Mouse (Mus musculus): Measurements from ENCODE around the gene Fgfr4. TPM values are rescaled to one million over a fixed set of nuclear protein-coding genes. Genes with fewer than 3 reads are reported as not detected.

Fgfr4 gene
- polyA plus RNA-seq, 1 experiment: 0.10 TPM

DNA sequence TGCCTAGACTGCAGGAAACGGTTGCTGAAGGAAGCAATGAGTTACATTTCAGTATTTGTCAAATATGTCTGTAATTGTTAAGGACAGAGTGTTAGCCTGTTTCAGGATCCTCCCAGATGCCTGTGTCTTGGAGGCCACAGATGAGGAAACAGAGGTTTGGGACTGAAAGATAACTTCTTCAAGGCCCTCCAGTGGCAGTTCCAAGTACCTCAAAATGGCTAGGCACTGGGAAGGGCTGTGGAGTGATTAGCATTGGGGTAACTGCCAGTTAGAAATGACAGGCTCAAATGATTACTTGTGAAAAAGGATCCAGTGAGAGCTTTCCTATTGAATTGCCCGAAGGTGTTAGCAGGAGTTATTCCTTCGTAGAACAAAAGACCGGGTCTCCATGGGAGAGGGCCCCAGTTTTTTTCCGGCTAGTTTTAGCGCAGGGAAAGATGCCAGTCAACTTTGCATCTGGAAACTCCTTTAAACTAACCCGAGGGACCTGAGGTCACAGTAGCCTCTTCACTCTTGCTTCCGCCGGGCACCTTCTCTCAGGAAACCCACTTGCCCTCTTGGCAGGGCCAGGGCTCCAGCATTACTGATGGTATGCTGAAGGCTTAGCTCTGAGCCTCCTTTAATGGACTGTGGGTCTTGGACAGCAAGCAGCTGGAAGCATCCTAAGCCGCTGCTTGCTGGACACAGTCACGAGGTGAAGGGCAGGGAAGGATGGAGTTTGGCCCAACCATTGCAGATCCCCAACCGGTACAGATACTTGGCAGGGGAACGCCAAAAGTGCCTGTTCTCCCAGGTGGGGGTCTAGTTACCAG is 56.6 kb downstream of the Fgfr4 start:
- TF ChIP-seq CTCF (IDR thresholded peaks at IDR 0.05; ENCODE audit: extremely low read depth, insufficient read depth, low read length): no peak; the same call in 1 of the 2 replicates
- TF ChIP-seq POLR2A (IDR thresholded peaks at IDR 0.05; ENCODE audit: extremely low read depth, insufficient read depth, low read length): no peak
- no peak overlapping the region for H3K27ac ChIP-seq (ENCODE audit: insufficient read depth, low read length)
- no peak overlapping the region for H3K4me3 ChIP-seq (ENCODE audit: insufficient read depth, low read length)
- peaks cover 3% of the 10 kb centered on the region for H3K4me1 ChIP-seq (ENCODE audit: control insufficient read depth, insufficient read depth, low read length)

DNA sequence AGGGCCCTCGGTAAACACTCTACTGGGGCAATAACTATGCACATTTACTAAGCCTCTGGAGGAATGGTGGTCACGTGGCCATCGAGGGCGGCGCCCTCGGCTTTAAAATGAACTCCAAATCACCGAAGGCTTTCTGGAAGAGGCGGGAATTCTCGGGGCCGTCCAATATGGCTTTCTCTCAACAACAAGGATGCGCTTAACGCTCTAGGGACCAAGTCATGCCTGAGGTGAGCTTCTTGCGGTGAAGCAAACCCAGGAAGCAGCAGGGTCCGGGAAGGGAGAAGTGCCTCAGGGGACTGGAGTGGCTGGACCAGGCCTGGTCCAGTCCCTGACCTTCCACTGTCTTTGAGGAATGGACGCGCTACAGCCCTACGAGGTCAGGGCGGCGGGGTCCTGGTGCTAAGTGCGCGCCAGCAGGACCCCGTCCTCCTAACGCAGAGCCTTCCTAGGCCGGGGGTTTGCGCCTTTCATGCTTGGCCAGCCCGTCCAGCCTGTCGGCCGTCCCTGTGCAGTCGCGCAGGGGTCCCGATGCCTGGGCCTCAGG is 57.3 kb downstream of the Fgfr4 start, which contains the start of gene Nsd1:
Nsd1 (plus strand) TSS at position 134 of the 544 bp plus-strand sequence.
- TF ChIP-seq POLR2A (IDR thresholded peaks at IDR 0.05; ENCODE audit: extremely low read depth, insufficient read depth, low read length): no peak
- TF ChIP-seq CTCF (IDR thresholded peaks at IDR 0.05; ENCODE audit: extremely low read depth, insufficient read depth, low read length): no peak
- Histone ChIP-seq H3K4me1 (ENCODE audit: control insufficient read depth, insufficient read depth, low read length) (peaks cover 6% of the 10 kb centered on the region), H3K4me3 (ENCODE audit: insufficient read depth, low read length) (peak within 1 kb of the TSS; percentile 68), H3K27ac (ENCODE audit: insufficient read depth, low read length) (peak within 1 kb of the TSS; percentile 94)

DNA sequence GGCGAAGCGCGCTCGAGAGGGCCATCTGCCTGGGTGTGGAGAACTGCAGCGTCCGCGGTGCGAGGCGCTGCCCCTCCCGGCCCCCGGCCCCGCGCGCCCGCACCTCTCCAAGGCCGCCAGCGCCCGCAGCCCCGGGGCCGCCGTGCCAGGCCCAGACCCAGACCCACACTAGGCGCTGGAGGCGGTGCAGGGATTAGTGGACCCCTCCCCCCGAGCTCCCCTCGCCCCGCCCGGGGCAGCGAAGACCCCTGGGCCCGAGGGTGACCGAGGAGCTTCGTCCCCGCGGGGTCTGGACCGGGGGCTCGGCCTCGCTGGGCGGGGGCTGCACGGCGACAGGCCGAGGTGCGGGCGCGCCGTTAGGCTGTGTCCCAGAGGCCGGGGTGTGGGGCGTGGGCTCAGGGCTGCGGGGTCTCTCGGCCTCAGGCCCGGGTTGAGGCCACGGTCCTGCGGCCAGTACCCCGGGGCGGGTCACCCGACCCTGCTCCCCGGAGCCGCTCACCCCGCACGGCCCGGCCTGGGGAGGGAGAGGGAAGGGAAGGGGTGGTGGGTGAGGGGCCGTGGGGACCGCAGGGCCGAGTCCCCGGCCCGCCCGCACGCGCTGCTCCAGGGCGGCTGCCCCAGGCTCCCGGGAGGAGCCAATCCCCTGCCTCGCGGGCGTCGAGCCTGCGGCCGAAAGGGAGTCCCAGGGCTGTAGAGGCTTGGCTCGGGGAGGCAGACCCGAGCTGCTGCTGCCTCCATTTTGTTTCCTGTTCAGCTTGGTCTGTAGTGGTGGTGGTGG is 57.9 kb downstream of the Fgfr4 start:
- H3K4me1 ChIP-seq (ENCODE audit: control insufficient read depth, insufficient read depth, low read length): peaks cover 8% of the 10 kb centered on the region

GRCm38 (mm10) chr13:55210971-55211220 is 58.5 kb downstream of the Fgfr4 start:
- Histone ChIP-seq H3K4me1 (ENCODE audit: control insufficient read depth, insufficient read depth, low read length) (peaks cover 10% of the 10 kb centered on the region), H3K27ac (ENCODE audit: insufficient read depth, low read length) (peak overlapping the region; percentile 94), H3K4me3 (ENCODE audit: insufficient read depth, low read length) (peak overlapping the region; percentile 68)
- TF ChIP-seq CTCF (IDR thresholded peaks at IDR 0.05; ENCODE audit: extremely low read depth, insufficient read depth, low read length) (no peak), POLR2A (IDR thresholded peaks at IDR 0.05; ENCODE audit: extremely low read depth, insufficient read depth, low read length) (no peak)

More for the DNA sequence above, 57.9 kb downstream of the Fgfr4 start:
- H3K4me3 ChIP-seq (ENCODE audit: insufficient read depth, low read length): peak overlapping the region; percentile 68
- 0 out of 2 replicates have a peak, but pooled peaks have one; percentile 5 for TF ChIP-seq POLR2A (IDR thresholded peaks at IDR 0.05; ENCODE audit: extremely low read depth, insufficient read depth, low read length)
- no peak for TF ChIP-seq CTCF (IDR thresholded peaks at IDR 0.05; ENCODE audit: extremely low read depth, insufficient read depth, low read length)
- H3K27ac ChIP-seq (ENCODE audit: insufficient read depth, low read length): peak overlapping the region; percentile 94

DNA sequence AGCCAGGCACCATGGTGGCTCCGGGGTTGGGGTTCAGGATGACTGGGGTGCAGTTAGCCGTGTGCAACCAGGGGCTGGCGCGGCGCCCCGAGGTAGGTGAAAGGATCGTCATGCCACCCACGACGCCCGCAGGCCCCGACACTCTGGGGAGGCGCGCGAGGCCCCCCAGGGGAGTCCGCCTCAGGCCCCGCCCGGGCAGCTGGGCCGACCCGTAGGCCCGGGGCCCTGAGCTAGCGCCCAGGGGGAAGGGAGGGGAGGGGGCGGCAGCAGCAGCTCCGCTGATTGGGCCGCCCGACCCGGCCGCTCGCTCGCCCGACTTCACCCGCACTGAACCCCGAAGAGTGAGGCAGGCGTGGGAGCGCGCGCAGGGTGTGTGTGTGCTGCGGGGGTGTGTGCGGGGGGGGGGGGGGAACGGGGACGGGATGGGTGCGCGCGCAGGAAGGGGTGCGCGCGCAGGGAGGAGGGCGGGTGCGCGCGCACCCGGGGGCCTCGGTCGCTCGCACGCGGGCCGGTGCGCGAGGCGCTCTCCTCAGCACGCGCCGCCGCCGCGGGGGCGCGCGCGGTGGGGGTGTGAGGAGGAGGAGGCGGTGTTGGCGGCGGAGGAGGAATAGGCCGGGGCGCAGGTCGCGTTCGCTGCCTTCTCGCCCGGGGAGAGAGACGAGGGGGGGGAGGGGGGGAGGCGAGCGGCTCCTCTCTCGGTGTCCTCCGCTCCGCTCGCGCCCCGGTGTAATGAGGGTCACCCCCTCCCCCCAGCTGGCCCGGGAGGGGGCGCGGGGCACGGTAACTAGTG is 59.0 kb downstream of the Fgfr4 start:
- H3K4me3 ChIP-seq (ENCODE audit: insufficient read depth, low read length): peak overlapping the region; percentile 68
- peak overlapping the region; percentile 94 for H3K27ac ChIP-seq (ENCODE audit: insufficient read depth, low read length)
- TF ChIP-seq POLR2A (IDR thresholded peaks at IDR 0.05; ENCODE audit: extremely low read depth, insufficient read depth, low read length) (0 out of 2 replicates have a peak, but pooled peaks have one; percentile 9), CTCF (IDR thresholded peaks at IDR 0.05; ENCODE audit: extremely low read depth, insufficient read depth, low read length) (no peak)
- peaks cover 13% of the 10 kb centered on the region for H3K4me1 ChIP-seq (ENCODE audit: control insufficient read depth, insufficient read depth, low read length)

- TF ChIP-seq CTCF (IDR thresholded peaks at IDR 0.05; ENCODE audit: extremely low read depth, insufficient read depth, low read length) (no peak), POLR2A (IDR thresholded peaks at IDR 0.05; ENCODE audit: extremely low read depth, insufficient read depth, low read length) (no peak)
- peaks cover 13% of the 10 kb centered on the region for H3K4me1 ChIP-seq (ENCODE audit: control insufficient read depth, insufficient read depth, low read length)
- H3K27ac ChIP-seq (ENCODE audit: insufficient read depth, low read length): peak overlapping the region; percentile 80
- H3K4me3 ChIP-seq (ENCODE audit: insufficient read depth, low read length): peak overlapping the region; percentile 68
Measured at GRCm38 (mm10) chr13:55212011-55212360, 59.5 kb downstream of the Fgfr4 start.

- peaks cover 13% of the 10 kb centered on the region for H3K4me1 ChIP-seq (ENCODE audit: control insufficient read depth, insufficient read depth, low read length)
- peak overlapping the region; percentile 68 for H3K4me3 ChIP-seq (ENCODE audit: insufficient read depth, low read length)
- TF ChIP-seq POLR2A (IDR thresholded peaks at IDR 0.05; ENCODE audit: extremely low read depth, insufficient read depth, low read length): no peak
- no peak for TF ChIP-seq CTCF (IDR thresholded peaks at IDR 0.05; ENCODE audit: extremely low read depth, insufficient read depth, low read length)
- H3K27ac ChIP-seq (ENCODE audit: insufficient read depth, low read length): peak overlapping the region; percentile 80
Measured at GRCm38 (mm10) chr13:55212361-55213137, 60.1 kb downstream of the Fgfr4 start.

DNA sequence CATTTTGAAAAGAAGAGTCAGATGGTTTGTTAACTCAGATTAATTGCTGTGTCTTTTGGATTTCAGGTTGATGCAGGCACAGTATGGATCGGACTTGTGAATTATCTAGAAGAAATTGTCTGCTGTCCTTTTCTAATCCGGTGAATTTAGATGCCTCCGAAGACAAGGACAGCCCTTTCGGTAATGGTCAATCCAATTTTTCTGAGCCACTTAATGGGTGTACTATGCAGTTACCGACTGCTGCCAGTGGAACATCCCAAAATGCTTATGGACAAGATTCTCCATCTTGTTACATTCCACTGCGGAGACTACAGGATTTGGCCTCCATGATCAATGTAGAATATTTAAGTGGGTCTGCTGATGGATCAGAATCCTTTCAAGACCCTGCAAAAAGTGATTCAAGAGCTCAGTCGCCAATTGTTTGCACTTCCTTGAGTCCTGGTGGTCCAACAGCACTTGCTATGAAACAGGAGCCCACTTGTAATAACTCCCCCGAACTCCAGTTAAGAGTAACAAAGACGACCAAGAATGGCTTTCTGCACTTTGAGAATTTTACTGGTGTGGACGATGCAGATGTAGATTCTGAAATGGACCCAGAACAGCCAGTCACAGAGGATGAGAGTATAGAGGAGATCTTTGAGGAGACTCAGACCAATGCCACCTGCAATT is 60.8 kb downstream of the Fgfr4 start:
- no peak for TF ChIP-seq POLR2A (IDR thresholded peaks at IDR 0.05; ENCODE audit: extremely low read depth, insufficient read depth, low read length)
- TF ChIP-seq CTCF (IDR thresholded peaks at IDR 0.05; ENCODE audit: extremely low read depth, insufficient read depth, low read length): no peak
- H3K4me1 ChIP-seq (ENCODE audit: control insufficient read depth, insufficient read depth, low read length): peaks cover 14% of the 10 kb centered on the region
- H3K27ac ChIP-seq (ENCODE audit: insufficient read depth, low read length): peak overlapping the region; percentile 80; the same call in 1 of the 2 replicates
- H3K4me3 ChIP-seq (ENCODE audit: insufficient read depth, low read length): peak overlapping the region; percentile 68

Other genes with a start within 250 kb of the Fgfr4 start
- gene Unc5a, start 203.2 kb upstream of the Fgfr4 start, polyA plus RNA-seq (2012; rRNA removed): 62.2 and 66.0 TPM in 2 replicates
- gene Hk3, start 131.3 kb upstream of the Fgfr4 start, polyA plus RNA-seq (2012; rRNA removed): 1.9 TPM in 2 replicates
- 17.2 and 18.7 TPM in 2 replicates for gene Uimc1, start 52.3 kb upstream of the Fgfr4 start, polyA plus RNA-seq (2012; rRNA removed)
- gene Zfp346, start 47.3 kb upstream of the Fgfr4 start, polyA plus RNA-seq (2012; rRNA removed): 41.0 and 41.1 TPM in 2 replicates
- gene Gm17617, start 19.1 kb upstream of the Fgfr4 start, polyA plus RNA-seq (2012; rRNA removed): not detected in 2 replicates
- 37.4 and 38.0 TPM in 2 replicates for gene Nsd1, start 57.1 kb downstream of the Fgfr4 start, polyA plus RNA-seq (2012; rRNA removed)
- 168 and 177 TPM in 2 replicates for gene Prelid1, start 167.9 kb downstream of the Fgfr4 start, polyA plus RNA-seq (2012; rRNA removed)
- 148 and 163 TPM in 2 replicates for gene Rab24, start 169.3 kb downstream of the Fgfr4 start, polyA plus RNA-seq (2012; rRNA removed)
- 1.2 and 1.9 TPM in 2 replicates for gene Mxd3, start 177.2 kb downstream of the Fgfr4 start, polyA plus RNA-seq (2012; rRNA removed)
- gene Lman2, start 210.1 kb downstream of the Fgfr4 start, polyA plus RNA-seq (2012; rRNA removed): 53.0 and 57.0 TPM in 2 replicates
- 40.2 and 44.9 TPM in 2 replicates for gene Rgs14, start 217.1 kb downstream of the Fgfr4 start, polyA plus RNA-seq (2012; rRNA removed)
- gene Slc34a1, start 245.5 kb downstream of the Fgfr4 start, polyA plus RNA-seq (2012; rRNA removed): 0.21 and 0.30 TPM in 2 replicates

All from cortical plate, adult 2 months (tissue).